Mouse (Mus musculus) cerebellum, postnatal 4 days (tissue): ENCODE measurements around the gene Tns1.

Experiments used
- DNase-seq, 2 experiments: peaks; one replicate each; pipeline ENCODE4 v3.0.0; 2022; ENCODE audit warnings: low spot score in 2 of 2, mixed read lengths in 1 of 2

Tns1 gene

GRCm38 (mm10) chr1:74091611-74092224 lies 32.5 kb downstream of the Tns1 start:
- DNase-seq = no peak

DNA sequence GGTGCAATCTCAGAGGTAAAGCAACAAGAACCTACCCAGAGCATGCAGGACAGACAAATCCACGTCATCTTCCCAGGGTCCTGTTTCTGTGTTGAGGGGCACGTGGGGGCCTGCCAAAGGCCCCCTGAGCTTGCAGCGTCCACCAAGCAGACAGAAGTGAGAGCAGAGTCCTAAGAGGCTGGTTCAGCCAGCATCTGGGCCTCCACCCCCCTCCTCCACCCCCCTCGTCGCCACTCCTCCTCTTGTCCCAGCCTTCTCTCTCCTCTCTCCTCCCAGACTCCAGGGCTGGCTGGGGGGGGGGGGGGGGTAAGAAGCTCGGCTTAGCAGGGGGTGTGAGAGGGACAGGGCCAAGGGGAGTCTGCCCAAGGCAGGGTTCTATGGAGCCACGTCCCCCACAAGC lies 33.1 kb downstream of the Tns1 start:
- no peak for DNase-seq

- DNase-seq = no peak
Measured at GRCm38 (mm10) chr1:74090329-74090728, 33.9 kb downstream of the Tns1 start.

DNA sequence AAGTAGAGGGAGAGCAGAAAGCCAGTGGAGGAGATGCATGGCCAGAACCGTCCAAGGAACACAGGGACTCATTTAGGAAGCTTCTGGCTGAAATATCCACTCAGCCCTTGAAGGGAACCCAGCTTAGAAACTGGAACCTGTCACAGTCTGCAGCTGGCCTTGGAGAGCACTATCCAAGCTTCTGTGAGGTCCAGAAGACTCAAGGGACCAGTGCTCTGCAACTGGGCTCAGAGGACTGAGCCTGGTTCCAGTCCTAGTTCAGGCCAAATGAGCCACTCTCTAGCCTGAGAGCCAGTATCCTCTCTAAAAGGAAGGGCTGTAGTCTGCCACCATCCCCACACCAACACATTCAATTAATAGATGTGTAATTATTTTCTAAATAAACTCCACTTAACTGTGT lies 35.7 kb downstream of the Tns1 start:
- no peak for DNase-seq

DNA sequence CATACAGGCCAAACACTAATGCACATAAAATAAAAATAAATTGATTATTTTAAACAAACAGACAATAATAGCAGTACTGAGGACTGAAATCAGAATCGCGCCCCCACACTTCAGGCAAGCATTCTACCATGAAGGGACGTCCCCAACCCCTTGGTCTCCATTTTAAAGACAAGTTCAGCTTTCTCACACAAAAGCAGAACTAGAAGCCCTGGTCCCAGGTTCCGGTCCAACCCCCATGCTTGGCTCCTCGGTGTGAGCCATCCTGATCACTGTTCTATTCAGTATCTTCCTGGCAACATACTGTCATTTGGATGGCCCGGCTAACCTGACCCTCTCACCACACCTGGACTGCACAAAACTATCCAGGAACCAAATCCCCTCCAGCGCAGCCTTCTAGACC lies 38.7 kb downstream of the Tns1 start:
- DNase-seq = no peak

GRCm38 (mm10) chr1:74084752-74085151 lies 39.5 kb downstream of the Tns1 start:
- DNase-seq = no peak

GRCm38 (mm10) chr1:74084065-74084705 lies 40.1 kb downstream of the Tns1 start:
- no peak for DNase-seq

DNA sequence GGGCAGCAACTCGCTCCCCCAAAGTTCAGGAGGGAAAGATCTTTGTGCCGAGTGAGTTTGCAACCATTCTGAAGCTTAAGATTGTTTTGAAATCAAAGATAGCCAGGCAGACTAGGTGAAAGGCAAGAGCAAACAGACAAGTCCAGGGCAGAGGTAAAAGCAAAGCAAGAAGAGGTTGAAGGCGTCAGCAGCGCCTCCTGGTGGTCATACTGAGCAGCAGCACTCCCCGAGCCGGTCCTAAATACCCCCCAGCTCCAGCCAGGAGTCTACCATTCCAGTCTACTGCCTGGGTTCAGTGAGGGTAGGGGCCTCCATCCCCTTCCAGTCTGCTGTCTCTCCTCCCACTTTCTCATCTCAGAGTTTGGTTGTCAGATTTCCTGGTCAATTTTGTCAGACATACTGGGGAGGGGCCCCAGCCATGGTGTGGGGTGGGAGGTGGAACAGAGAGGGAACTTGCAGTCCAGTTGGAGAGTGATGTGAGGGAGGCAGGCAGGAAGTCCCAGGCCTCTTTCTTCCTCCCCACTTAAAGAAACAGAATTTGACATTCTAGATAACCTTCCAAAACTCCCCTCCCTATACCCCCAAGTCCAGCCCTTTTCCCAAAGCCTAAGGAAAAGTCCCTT lies 41.3 kb downstream of the Tns1 start:
- peak in 1 of 2 experiments; percentile 45 for DNase-seq

DNA sequence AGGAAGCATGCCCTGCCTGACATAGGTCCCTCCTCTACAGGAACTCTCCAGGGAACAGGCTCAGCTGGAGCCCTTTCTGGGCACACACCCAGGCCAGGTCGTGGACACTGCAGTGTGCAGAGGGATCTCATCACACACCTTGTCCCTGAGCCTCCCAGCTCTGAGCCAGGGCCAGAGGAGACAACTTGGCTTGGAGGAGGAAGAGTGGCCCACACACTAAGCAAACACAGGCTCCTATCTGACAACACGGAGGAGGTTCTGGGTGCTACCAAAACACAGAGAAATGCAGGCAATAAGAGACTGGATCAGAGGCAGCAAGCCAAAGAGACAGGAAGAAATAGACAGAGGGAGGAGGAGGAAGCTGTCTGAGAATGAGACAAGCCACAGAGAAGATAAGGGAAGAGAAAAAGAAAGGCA lies 42.7 kb downstream of the Tns1 start:
- no peak for DNase-seq

DNA sequence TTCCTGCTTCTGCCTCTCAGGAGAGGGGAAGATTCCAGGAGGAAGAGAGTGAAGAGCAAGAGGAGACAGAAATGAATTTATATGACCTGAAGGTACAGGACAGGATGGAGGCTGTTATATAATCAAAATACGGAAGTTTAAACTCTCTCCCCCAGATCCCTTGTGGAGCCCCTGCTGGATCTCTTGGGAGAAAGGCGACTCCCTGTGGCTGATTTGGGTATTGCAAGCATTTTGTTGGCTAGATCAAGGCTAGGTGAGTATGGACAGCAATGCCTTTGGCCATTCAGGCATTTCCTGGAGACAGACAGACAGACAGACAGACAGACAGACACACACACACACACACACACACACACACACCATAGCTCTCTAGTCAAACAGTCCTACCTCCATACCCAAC lies 46.9 kb downstream of the Tns1 start:
- DNase-seq = peak; percentile 63 to 70

DNA sequence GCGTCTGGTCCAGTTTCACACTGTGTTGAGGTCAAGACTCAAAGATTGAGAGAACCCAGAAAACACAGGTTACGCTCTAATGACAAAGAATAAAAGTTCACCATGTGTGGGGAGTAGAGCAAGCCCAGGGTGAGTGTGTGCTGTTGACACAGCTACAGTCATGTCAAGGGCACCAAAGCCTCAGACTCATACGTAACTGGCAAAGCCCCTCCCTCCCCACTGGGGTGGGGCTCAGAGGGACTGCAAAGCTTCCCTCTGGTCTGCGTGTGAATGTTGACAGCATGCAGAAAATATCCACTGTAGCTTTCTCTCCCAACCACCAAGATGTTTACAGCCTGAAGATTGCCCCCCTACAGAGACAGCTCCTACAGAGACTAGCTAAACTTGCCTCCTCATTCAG lies 48.0 kb downstream of the Tns1 start:
- no peak for DNase-seq

DNA sequence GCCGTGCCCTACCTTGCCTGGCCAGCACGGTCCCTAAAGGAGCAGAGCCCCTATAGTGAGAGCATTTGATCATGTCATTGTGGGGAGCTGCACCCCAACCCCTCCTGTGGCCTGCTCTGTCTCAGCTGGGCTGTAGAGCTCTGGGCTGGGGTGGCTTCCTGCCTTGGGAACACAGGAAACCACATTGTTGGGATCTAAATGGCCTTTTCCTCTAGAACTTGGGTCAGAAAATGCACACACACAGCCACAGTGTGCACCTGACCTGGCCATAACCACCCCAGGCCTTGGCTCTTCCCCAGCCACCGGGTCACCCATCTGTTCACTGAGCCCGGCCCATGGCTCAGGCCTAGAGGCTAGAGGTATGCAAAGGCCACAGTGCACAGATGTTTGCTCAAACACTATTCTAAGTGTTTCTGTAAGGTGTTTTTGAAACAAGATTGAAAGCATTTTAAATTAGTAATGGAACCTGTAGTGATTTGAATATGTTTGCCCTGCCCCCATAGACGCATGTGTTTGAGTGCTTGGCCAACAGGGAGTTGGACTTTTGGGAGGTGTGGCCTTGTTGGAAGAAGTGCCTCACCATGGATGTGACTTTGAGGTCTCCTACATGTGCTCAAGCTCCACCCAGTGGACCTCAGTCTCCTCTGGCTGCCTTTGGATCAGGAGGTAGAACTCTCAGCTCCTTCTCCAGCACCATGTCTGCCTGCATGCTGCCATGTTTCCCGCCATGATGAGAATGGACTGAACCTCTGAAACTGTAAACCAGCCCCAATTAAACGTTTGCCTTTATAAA lies 49.4 kb downstream of the Tns1 start:
- no peak for DNase-seq

GRCm38 (mm10) chr1:74073791-74074190 lies 50.5 kb downstream of the Tns1 start:
- DNase-seq = no peak

DNA sequence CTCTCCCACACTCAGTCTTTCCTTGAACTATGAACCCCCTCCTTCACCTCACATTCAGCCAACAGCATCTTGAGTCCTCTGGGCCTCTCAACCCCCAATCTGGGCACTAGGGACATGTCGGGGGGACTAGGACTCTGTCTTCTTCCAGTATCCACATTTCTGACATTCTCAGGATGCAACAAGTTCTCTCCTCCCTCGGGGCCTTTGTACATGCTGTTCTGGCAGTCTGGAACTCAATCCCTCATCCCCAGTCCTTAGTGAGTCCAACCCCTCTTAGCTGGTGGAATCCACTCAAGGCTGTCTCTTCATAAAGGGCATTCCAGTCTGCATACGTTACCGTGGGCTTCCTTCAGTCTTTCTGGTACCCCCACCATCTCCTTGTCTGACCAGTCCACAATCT lies 53.5 kb downstream of the Tns1 start:
- DNase-seq = no peak

DNA sequence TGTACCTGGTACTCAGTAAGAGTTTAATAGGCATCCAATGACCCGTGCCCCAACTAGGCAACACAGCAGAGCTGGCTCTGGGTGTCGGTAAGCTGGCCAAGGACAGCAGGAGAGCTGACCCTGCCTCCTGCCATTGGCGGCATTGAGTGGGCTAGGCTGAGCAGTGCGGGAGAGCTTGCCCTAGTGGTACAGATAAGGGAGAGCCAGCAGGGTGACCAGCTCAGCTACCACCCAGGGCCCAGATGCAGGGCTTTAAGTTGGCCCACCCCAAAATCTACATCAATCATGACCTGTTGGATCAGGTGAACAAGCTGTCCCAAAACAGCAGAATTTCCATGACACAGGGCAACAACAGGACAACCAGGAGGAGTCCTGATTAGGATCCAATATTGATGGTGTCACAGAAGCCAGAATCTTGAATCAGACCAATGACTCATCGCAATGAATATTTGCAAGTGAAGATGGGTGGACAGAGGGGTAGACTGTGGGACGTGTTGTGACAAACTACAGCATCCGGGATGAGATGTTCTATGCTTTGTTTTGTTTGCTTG lies 54.2 kb downstream of the Tns1 start:
- no peak for DNase-seq

GRCm38 (mm10) chr1:74069085-74069835 lies 55.0 kb downstream of the Tns1 start:
- DNase-seq = no peak

GRCm38 (mm10) chr1:74068366-74069084 lies 55.7 kb downstream of the Tns1 start:
- DNase-seq = no peak

- no peak for DNase-seq
Measured at GRCm38 (mm10) chr1:74067866-74068265, 56.4 kb downstream of the Tns1 start.

GRCm38 (mm10) chr1:74066576-74066975 lies 57.7 kb downstream of the Tns1 start:
- no peak for DNase-seq

GRCm38 (mm10) chr1:74066061-74066460 lies 58.2 kb downstream of the Tns1 start:
- DNase-seq = no peak

DNA sequence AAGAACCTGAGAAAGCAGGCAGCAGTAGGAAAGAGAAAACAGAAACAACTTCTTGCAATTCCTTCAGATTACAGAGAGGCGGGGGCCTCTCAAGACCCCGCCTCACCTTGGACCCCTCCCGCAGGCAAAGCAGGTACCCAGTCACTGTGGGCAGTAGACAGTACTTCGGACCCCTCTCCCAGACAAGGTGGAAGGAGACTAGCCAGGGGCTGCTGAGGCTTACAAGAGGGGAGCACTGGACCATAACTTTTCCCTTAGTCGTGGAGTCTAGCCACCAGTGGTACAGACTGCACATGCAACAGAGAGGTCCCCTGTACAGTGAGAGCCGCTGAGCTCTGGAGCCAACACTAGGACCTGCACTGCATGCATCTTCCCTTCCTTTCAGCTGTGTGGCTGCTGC lies 64.2 kb downstream of the Tns1 start:
- DNase-seq = no peak
